Mouse (Mus musculus): ENCODE data around the gene Ackr4. TPM values are rescaled to one million over a fixed set of nuclear protein-coding genes. Genes with fewer than 3 reads are reported as not detected.
A peak's percentile ranks its signal among the peaks of the same experiment; 100 is the strongest.

Gene Ackr4
- total RNA-seq (2022), result not detected

GRCm38 (mm10) chr9:104126833-104127232, at the start of gene Ackr4:
Ackr4 (minus strand) TSS chr9:104126933.
- no peak for DNase-seq (ENCODE audit: low spot score in 2 of 2)

DNA sequence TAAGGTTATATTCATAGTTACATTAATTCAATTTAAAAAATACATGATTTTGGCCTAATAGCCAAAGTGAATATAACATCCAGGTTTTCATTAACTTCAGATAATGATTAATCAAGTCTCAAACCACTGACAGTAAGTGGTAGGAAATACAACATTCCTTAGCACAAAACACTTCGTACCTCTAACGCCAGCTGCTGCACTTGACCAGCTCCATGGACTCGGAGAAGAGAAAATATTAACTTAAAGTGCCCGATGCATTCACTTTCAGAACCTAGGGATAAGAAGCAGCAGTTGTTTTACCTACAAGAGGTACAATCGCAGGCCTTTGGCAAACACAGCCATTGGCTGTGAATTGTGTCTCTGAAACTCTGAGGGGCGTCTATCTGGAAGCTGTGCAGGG, 45.6 kb upstream of the Ackr4 start:
- DNase-seq (ENCODE audit: low spot score in 2 of 2), result no peak

DNA sequence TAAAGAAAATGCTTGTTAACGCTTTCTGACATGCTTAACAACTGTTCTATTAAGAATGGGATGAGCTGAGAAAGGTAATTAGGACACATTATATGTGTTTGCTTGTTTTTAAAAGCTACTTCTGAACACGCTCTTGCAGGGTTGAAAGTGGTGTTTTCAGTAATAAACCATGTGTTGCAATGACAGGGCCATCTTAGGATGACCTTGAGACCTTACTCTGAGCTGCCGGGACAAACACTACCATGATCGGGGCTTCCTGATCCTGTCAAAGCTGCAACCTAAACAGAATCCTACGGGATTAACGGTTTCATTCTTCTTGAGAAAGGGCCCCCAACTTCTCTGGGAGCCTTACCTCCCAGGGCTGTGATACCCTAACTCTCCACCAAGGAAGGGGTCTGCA, 44.9 kb upstream of the Ackr4 start:
- DNase-seq (ENCODE audit: low spot score in 2 of 2), result no peak

GRCm38 (mm10) chr9:104169986-104170385, 43.3 kb upstream of the Ackr4 start:
- no peak for DNase-seq (ENCODE audit: low spot score in 2 of 2)

DNA sequence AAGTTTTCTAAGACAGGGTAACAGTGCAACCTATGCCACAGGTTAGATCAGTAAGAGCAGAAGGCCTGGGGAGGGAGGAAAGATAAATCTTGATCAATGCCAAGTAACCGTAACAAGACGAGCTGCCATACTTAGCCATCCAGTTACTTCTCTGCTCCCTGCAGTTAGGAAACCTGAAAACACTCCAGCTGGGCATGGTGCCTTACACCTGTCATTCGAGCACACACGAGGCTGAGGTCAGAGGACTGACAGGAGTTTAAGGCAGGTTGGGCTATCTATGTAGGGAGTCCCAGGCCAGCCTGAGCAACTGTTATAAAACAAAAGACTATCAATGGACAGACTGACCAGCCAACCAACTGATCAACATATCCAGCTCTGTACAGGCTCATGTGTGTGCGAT, 39.2 kb upstream of the Ackr4 start:
- DNase-seq (ENCODE audit: low spot score in 2 of 2), result no peak

GRCm38 (mm10) chr9:104164194-104164593, 37.5 kb upstream of the Ackr4 start:
- DNase-seq (ENCODE audit: low spot score in 2 of 2), result no peak

DNA sequence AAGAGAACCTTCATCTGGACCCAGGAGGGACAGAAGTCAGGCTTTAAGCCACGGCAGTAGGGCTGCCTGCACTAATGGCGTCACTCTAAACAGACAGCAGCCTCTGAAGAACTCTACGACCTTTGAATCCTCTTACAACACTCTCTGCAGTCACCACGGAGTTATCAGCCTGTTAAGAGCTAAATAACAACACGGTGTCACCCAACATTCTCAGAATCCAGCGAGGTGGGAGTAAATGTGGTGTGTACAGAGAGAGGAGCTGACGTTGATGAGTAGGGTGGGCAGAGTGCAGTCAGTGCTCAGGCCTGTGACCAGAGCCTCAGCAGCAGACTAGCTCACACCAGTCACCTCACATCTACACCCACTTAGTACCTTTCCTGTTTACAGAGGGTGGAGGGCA, 34.4 kb upstream of the Ackr4 start:
- DNase-seq (ENCODE audit: low spot score in 2 of 2), result no peak

GRCm38 (mm10) chr9:104157291-104157690, 30.6 kb upstream of the Ackr4 start:
- no peak for DNase-seq (ENCODE audit: low spot score in 2 of 2)

DNA sequence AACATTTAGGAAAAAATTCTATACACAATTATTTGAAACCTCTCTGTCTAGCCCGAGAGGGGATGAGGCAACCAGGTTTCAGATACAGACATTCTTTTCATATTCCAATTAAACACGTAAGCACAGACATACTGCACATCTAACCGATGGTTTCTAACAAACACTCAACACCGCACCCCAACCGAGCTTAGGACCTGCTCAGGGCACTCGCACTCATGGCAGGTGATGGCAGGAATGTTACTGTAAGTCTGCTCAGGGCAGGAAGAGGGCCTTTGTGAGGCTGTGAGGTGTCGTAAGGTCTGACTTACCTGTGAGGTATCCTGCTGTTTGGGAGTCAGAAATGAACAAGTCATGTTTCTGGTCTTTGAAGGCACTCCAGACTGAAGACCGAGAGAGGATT, 29.8 kb upstream of the Ackr4 start:
- no peak for DNase-seq (ENCODE audit: low spot score in 2 of 2)

DNA sequence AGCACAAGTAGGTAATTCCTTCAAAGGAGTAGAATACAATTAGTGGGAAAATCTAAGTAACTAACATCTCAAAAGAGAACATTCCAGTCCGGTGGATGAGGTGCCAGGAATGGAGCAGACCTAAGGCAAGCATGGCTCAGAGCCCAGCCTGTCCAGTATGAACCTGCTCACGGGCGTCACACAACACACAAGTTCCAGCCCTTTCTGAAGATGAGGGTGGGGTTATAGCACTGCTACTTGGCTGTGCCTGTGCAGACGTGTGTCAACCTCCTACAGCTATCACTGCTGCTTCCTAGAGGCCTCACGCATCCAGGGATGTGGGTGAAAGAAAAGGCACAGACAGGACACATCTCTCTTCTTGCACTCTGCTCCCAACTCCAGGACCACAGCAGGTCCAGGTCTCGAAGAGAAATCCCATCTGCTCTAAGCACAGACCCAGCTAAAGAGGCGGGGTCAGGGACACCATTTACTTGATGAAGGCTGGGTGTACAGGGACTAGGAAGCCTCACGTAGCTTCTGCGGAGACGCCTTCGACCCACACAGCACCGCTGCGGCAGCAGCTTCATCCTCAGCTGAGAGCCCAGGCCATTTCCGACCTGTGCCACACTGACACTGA, 28.5 kb upstream of the Ackr4 start:
- DNase-seq (ENCODE audit: low spot score in 2 of 2), result no peak

DNA sequence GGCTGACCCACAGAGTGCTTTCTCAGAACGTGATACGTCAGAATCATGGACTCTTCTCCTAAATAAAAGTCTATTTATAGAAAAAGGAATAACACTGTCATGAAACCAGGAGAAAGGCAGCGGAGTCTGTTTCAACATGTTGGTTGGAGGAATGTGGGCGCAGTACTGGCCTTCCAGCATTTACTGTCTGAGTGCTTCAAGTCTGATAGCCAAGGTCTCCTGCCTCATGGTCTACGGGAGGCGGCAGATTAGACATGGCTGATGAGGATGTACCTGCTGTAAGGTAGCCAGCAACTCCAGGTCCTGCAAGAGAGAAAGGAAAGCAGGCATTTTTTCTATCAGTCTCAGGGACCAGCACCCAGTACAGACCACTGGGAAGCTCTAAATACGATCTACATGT, 25.4 kb upstream of the Ackr4 start:
- DNase-seq (ENCODE audit: low spot score in 2 of 2), result no peak

GRCm38 (mm10) chr9:104148969-104149368, 22.2 kb upstream of the Ackr4 start:
- no peak for DNase-seq (ENCODE audit: low spot score in 2 of 2)

- DNase-seq (ENCODE audit: low spot score in 2 of 2), result no peak
These were observed 19.9 kb upstream of the Ackr4 start for GRCm38 (mm10) chr9:104146683-104147082.

- DNase-seq (ENCODE audit: low spot score in 2 of 2), result no peak
These were observed 17.7 kb upstream of the Ackr4 start for GRCm38 (mm10) chr9:104144314-104144996.

- no peak for DNase-seq (ENCODE audit: low spot score in 2 of 2)
These were observed 16.1 kb upstream of the Ackr4 start for GRCm38 (mm10) chr9:104142805-104143204.

DNA sequence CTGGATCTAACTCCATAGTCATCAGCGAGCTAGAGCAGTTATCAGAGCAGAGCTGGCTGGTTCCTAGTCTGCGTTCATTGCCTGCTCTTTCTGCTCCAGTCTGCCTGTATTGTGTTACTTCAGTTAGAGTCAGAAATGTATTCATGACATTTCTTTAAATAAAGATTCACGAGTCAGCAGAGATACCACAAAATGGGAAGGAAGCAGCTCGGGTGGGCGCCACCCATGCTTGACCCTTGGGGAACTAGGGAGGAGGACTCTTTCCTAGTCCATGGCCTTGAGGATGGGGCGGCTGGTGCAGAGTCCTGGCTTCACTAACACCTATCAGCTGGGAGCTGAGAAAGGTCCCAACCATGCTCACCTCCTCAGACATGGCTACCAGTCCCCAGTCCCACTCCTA, 13.6 kb upstream of the Ackr4 start:
- no peak for DNase-seq (ENCODE audit: low spot score in 2 of 2)

GRCm38 (mm10) chr9:104130141-104130755, 3.5 kb upstream of the Ackr4 start:
- no peak for DNase-seq (ENCODE audit: low spot score in 2 of 2)

GRCm38 (mm10) chr9:104128110-104128509, 1.4 kb upstream of the Ackr4 start:
- peak in 1 of 2 experiments; percentile 41 for DNase-seq (ENCODE audit: low spot score in 2 of 2)

DNA sequence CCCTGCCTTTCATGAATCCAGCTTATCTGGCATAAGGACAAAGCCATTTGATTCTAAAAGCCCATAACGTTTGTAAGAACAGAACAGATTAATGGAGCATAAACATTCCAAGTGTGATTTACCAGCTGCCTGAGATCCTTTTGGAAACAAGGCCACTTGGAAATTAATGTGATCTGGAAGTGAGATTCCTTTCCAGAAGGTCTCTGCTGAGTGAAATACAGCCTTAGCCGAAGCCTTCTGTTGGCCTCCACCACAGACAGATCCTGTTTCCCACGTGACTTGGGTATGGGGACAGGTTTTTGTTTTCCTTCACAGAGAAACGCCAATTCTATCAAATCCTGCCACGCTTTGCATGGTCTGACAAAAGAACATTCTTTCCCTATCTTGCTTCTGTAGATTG, 3.1 kb downstream of the Ackr4 start:
- DNase-seq (ENCODE audit: low spot score in 2 of 2), result no peak

DNA sequence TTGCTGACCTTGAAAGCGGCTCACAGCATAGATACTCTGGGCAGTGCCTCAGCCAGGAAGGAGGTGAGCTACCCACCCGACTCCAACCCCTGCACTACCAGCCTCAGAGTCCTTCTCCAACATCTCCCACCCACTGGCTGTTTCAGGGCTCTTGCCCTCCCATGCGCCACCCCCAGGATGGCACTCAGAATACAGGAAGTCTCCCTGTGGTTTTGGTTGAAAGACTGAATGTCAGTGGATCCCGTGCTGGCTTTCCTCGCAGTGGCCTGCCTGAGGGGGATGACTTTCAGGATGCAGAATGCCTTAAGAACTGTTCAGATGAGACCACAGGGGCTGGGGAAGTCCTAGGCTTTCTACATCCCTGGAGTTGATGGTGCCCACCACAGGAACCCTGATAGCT, 3.6 kb downstream of the Ackr4 start:
- no peak for DNase-seq (ENCODE audit: low spot score in 2 of 2)

DNA sequence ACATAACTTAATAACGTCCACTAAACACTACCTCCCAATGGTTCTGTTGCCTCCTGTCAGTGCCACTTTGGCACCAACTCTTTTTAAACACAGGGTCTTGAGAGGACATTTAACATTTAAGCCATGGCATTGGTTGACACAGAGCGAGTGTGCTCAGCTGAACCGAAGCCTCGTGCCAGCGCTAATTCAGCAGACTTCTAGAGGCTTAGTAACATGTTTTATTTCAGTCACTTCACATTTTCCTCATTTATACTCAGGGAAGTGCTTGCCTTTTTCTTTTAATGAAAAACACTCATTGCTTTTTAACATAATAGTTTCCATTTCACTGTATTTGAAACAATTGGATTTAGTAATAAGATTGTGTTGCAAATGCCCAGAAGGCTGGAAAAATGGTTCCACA, 17.6 kb downstream of the Ackr4 start:
- DNase-seq (ENCODE audit: low spot score in 2 of 2), result no peak

- DNase-seq (ENCODE audit: low spot score in 2 of 2), result no peak
These were observed 18.1 kb downstream of the Ackr4 start for GRCm38 (mm10) chr9:104108571-104109143.

- DNase-seq (ENCODE audit: low spot score in 2 of 2), result no peak
These were observed 19.3 kb downstream of the Ackr4 start for GRCm38 (mm10) chr9:104107482-104107881.

Measured in left cerebral cortex, adult 8-10 months (tissue).